Mouse (Mus musculus): ENCODE results near the gene Zfp84. TPM values are rescaled to one million over a fixed set of nuclear protein-coding genes. Genes with fewer than 3 reads are reported as not detected.
A peak's percentile ranks its signal among the peaks of the same experiment; 100 is the strongest.

Gene Zfp84
- polyA plus RNA-seq, 1 experiment from 2014 or later = 17.0 TPM

GRCm38 (mm10) chr7:29768980-29769379 is 628 bp downstream of the Zfp84 start:
- H3K4me3 ChIP-seq (ENCODE audit: low read depth, low read length) = peak overlapping the region; percentile 72
- peak overlapping the region; percentile 89; the same call in 1 of the 2 replicates for H3K27ac ChIP-seq (replicated peaks; ENCODE audit: low read depth, low read length)
- no peaks in the 10 kb centered on the region for H3K9me3 ChIP-seq (ENCODE audit: control insufficient read depth, low read length)
- peak overlapping the region; percentile 74 for H3K9ac ChIP-seq (ENCODE audit: low read depth, low read length)
- ATAC-seq (ENCODE audit: low read depth) (no peak), DNase-seq (ENCODE audit: low spot score) (no peak)
- peaks cover 22% of the 10 kb centered on the region for H3K36me3 ChIP-seq (ENCODE audit: control insufficient read depth, insufficient read depth, low read length)
- H3K4me1 ChIP-seq (ENCODE audit: control insufficient read depth, insufficient read depth, low read length) = peaks cover 5% of the 10 kb centered on the region; the same call in 1 of the 2 replicates
- 6% methylated on average over 10 of the region's 10 CpGs for WGBS
- H3K4me2 ChIP-seq (ENCODE audit: low read depth, low read length) = peak overlapping the region; percentile 66
- H3K27me3 ChIP-seq (replicated peaks; ENCODE audit: control insufficient read depth, insufficient read depth, low read length) = no peaks in the 10 kb centered on the region

GRCm38 (mm10) chr7:29773503-29773902 is 5.2 kb downstream of the Zfp84 start:
- DNase-seq (ENCODE audit: low spot score) (peak; percentile 62), ATAC-seq (ENCODE audit: low read depth) (peak; percentile 50; the same call in 1 of the 2 replicates)
- WGBS = 89% methylated on average over 7 of the region's 7 CpGs
- Histone ChIP-seq H3K9me3 (ENCODE audit: control insufficient read depth, low read length) (no peaks in the 10 kb centered on the region), H3K27me3 (replicated peaks; ENCODE audit: control insufficient read depth, insufficient read depth, low read length) (no peaks in the 10 kb centered on the region), H3K9ac (ENCODE audit: low read depth, low read length) (no peak overlapping the region), H3K4me1 (ENCODE audit: control insufficient read depth, insufficient read depth, low read length) (peaks cover 5% of the 10 kb centered on the region; the same call in 1 of the 2 replicates), H3K36me3 (ENCODE audit: control insufficient read depth, insufficient read depth, low read length) (peaks cover 63% of the 10 kb centered on the region), H3K4me2 (ENCODE audit: low read depth, low read length) (no peak overlapping the region), H3K27ac (replicated peaks; ENCODE audit: low read depth, low read length) (no peak overlapping the region), H3K4me3 (ENCODE audit: low read depth, low read length) (no peak overlapping the region)

DNA sequence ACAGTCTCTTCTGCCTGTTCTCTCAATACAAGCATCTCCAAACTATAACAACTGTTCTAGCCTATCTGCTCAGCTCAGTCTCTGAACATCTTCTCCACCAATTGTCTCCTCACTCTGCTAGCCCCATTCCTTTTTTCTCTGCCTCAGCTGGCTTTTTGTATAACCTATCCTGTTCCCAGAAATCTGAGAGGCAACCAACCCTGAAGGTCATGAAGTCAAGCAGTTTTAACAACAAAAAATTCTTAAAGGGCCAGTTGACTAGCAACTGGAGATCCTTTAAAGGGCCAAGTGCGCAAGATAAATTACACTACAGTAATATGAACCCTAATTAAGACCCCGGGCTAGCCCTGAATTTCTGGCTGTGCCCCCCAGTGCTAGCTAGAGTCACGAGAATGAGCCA is 6.0 kb downstream of the Zfp84 start:
- Histone ChIP-seq H3K36me3 (ENCODE audit: control insufficient read depth, insufficient read depth, low read length) (peaks cover 70% of the 10 kb centered on the region), H3K9ac (ENCODE audit: low read depth, low read length) (no peak overlapping the region), H3K4me1 (ENCODE audit: control insufficient read depth, insufficient read depth, low read length) (peaks cover 2% of the 10 kb centered on the region; the same call in 1 of the 2 replicates), H3K27me3 (replicated peaks; ENCODE audit: control insufficient read depth, insufficient read depth, low read length) (no peaks in the 10 kb centered on the region), H3K4me2 (ENCODE audit: low read depth, low read length) (no peak overlapping the region), H3K4me3 (ENCODE audit: low read depth, low read length) (no peak overlapping the region), H3K9me3 (ENCODE audit: control insufficient read depth, low read length) (no peaks in the 10 kb centered on the region), H3K27ac (replicated peaks; ENCODE audit: low read depth, low read length) (no peak overlapping the region)
- DNase-seq (ENCODE audit: low spot score) (no peak), ATAC-seq (ENCODE audit: low read depth) (no peak)
- 82% methylated on average over 3 of the region's 3 CpGs for WGBS

DNA sequence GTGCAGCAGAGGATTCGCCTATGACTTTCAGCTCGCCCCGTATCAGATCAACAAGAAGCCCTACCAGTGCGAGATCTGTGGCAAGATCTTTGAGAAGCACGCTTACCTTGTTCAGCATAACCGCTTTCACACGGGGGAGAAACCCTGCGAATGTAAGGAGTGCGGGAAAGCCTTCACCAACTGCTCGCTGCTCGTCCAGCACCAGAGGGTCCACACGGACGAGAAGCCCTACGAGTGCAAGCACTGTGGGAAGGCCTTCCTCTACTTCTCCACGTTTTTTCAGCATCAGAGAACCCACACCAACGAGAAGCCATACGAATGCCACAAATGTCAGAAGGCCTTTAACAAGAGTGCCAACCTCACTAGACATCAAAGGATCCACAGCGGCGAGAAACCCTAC is 8.2 kb downstream of the Zfp84 start:
- ATAC-seq (ENCODE audit: low read depth) = no peak
- peaks cover 75% of the 10 kb centered on the region for H3K36me3 ChIP-seq (ENCODE audit: control insufficient read depth, insufficient read depth, low read length)
- no peaks in the 10 kb centered on the region for H3K27me3 ChIP-seq (replicated peaks; ENCODE audit: control insufficient read depth, insufficient read depth, low read length)
- no peaks in the 10 kb centered on the region for H3K4me1 ChIP-seq (ENCODE audit: control insufficient read depth, insufficient read depth, low read length)
- WGBS = 96% methylated on average over 19 of the region's 19 CpGs
- H3K9me3 ChIP-seq (ENCODE audit: control insufficient read depth, low read length) = no peaks in the 10 kb centered on the region
- no peak overlapping the region for H3K4me3 ChIP-seq (ENCODE audit: low read depth, low read length)
- no peak overlapping the region for H3K4me2 ChIP-seq (ENCODE audit: low read depth, low read length)
- no peak overlapping the region for H3K9ac ChIP-seq (ENCODE audit: low read depth, low read length)
- DNase-seq (ENCODE audit: low spot score) = no peak
- no peak overlapping the region for H3K27ac ChIP-seq (replicated peaks; ENCODE audit: low read depth, low read length)

- Histone ChIP-seq H3K27me3 (replicated peaks; ENCODE audit: control insufficient read depth, insufficient read depth, low read length) (no peaks in the 10 kb centered on the region), H3K9me3 (ENCODE audit: control insufficient read depth, low read length) (no peaks in the 10 kb centered on the region), H3K27ac (replicated peaks; ENCODE audit: low read depth, low read length) (no peak overlapping the region), H3K4me1 (ENCODE audit: control insufficient read depth, insufficient read depth, low read length) (no peaks in the 10 kb centered on the region), H3K9ac (ENCODE audit: low read depth, low read length) (no peak overlapping the region), H3K4me3 (ENCODE audit: low read depth, low read length) (no peak overlapping the region), H3K4me2 (ENCODE audit: low read depth, low read length) (no peak overlapping the region), H3K36me3 (ENCODE audit: control insufficient read depth, insufficient read depth, low read length) (peaks cover 69% of the 10 kb centered on the region)
- no peak for ATAC-seq (ENCODE audit: low read depth)
- no peak for DNase-seq (ENCODE audit: low spot score)
- WGBS = 92% methylated on average over 10 of the region's 10 CpGs
Observed at GRCm38 (mm10) chr7:29777372-29777771, 9.0 kb downstream of the Zfp84 start.

DNA sequence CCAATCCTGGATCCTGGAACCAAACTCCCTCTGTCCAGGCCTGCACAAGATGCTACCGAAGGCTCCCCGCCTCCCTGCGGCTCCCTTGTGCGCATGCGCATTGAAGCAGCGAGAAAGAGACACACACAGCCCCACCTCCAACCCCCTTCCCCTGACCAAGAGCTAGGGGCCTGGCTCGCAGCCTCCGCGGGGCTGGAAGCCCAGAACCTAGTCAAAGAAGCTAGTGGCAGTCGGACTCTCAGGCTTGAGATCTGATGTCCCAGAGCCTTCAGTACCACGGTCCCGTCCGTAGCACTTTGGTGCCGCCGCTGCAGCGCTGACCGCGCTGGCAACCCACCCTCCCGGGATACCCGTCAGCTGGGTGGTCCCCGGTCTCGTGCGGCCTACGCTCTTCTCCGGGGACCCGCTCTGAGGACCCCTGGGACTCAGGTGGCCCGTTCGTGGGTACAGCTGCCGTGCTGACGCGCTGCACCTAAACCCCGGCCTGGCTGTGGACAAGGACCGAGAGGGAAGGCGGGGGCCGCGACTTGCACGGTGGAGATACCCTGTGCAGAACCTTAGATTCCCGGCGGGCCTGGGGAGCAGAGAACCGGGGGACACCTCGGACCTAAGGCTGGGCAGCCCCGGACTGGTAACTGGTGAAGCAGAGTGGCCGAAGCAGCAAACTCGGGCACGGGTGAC is 15.7 kb downstream of the Zfp84 start, which contains the start of gene Zfp30:
Gene Zfp30 (plus strand): TSS at position 128 of the 681 bp plus-strand sequence.
- peak within 1 kb of the TSS; percentile 89 for H3K27ac ChIP-seq (replicated peaks; ENCODE audit: low read depth, low read length)
- H3K9me3 ChIP-seq (ENCODE audit: control insufficient read depth, low read length) = no peaks in the 10 kb centered on the region
- peak; percentile 96 for DNase-seq (ENCODE audit: low spot score)
- H3K4me3 ChIP-seq (ENCODE audit: low read depth, low read length) = peak within 1 kb of the TSS; percentile 77
- peaks cover 29% of the 10 kb centered on the region for H3K36me3 ChIP-seq (ENCODE audit: control insufficient read depth, insufficient read depth, low read length)
- no peaks in the 10 kb centered on the region for H3K27me3 ChIP-seq (replicated peaks; ENCODE audit: control insufficient read depth, insufficient read depth, low read length)
- peak within 1 kb of the TSS; percentile 91 for H3K9ac ChIP-seq (ENCODE audit: low read depth, low read length)
- peak; percentile 97 for ATAC-seq (ENCODE audit: low read depth)
- under 1% methylated on average over 29 of the region's 45 CpGs for WGBS
- peak within 1 kb of the TSS; percentile 71 for H3K4me2 ChIP-seq (ENCODE audit: low read depth, low read length)
- peaks cover 12% of the 10 kb centered on the region; the same call in 1 of the 2 replicates for H3K4me1 ChIP-seq (ENCODE audit: control insufficient read depth, insufficient read depth, low read length)

DNA sequence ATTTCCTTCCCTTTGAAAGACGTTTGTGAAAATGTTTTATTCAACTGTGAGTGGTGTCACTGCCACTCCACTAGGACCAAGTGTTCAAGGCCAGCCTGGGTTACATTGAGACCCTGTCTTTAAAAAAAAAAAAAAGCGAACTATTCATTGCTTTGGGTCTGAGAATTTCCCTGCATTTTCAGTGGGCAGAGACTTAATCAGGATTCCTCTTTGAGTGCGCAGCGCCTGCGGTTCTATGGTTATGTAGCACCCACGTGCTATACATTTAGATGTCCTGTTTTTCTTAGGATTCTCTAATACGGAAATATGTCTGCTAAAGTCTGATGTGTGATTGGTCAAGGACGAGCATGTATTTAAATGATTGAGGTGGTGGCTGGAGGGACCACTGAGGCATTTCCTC is 16.7 kb downstream of the Zfp84 start:
- H3K9me3 ChIP-seq (ENCODE audit: control insufficient read depth, low read length) = no peaks in the 10 kb centered on the region
- peaks cover 32% of the 10 kb centered on the region for H3K36me3 ChIP-seq (ENCODE audit: control insufficient read depth, insufficient read depth, low read length)
- H3K4me2 ChIP-seq (ENCODE audit: low read depth, low read length) = peak overlapping the region; percentile 71
- no peaks in the 10 kb centered on the region for H3K27me3 ChIP-seq (replicated peaks; ENCODE audit: control insufficient read depth, insufficient read depth, low read length)
- H3K4me1 ChIP-seq (ENCODE audit: control insufficient read depth, insufficient read depth, low read length) = peaks cover 12% of the 10 kb centered on the region; the same call in 1 of the 2 replicates
- DNase-seq (ENCODE audit: low spot score) = no peak
- no peak overlapping the region for H3K27ac ChIP-seq (replicated peaks; ENCODE audit: low read depth, low read length)
- H3K9ac ChIP-seq (ENCODE audit: low read depth, low read length) = peak overlapping the region; percentile 91
- peak overlapping the region; percentile 77 for H3K4me3 ChIP-seq (ENCODE audit: low read depth, low read length)
- WGBS = 51% methylated on average over 8 of the region's 8 CpGs
- no peak for ATAC-seq (ENCODE audit: low read depth)

DNA sequence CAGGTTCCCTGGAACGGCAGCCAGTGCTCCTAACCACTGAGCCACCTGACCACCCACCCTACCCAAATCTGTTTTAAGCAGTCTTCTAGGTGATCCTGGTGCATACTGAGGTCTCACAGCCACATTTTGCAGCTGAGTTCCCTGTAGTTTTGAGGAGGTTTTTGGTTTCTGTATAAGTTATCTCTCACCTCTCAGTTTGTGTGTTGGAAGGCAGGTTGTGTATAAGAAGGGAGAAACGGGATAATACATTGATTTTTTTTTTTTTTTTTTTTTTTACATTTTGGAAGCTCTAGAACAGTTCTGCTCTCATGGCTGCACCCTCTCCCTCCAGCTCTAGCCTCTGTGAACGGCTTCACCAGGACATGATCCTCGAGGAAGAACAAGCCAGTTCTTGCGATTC is 17.5 kb downstream of the Zfp84 start:
- 77% methylated on average over 5 of the region's 5 CpGs for WGBS
- Histone ChIP-seq H3K27ac (replicated peaks; ENCODE audit: low read depth, low read length) (no peak overlapping the region), H3K4me3 (ENCODE audit: low read depth, low read length) (peak overlapping the region; percentile 77), H3K4me2 (ENCODE audit: low read depth, low read length) (peak overlapping the region; percentile 71), H3K4me1 (ENCODE audit: control insufficient read depth, insufficient read depth, low read length) (peaks cover 12% of the 10 kb centered on the region; the same call in 1 of the 2 replicates), H3K9ac (ENCODE audit: low read depth, low read length) (peak overlapping the region; percentile 91), H3K27me3 (replicated peaks; ENCODE audit: control insufficient read depth, insufficient read depth, low read length) (no peaks in the 10 kb centered on the region), H3K9me3 (ENCODE audit: control insufficient read depth, low read length) (no peaks in the 10 kb centered on the region), H3K36me3 (ENCODE audit: control insufficient read depth, insufficient read depth, low read length) (peaks cover 41% of the 10 kb centered on the region)
- DNase-seq (ENCODE audit: low spot score) (no peak), ATAC-seq (ENCODE audit: low read depth) (no peak)

- Histone ChIP-seq H3K9me3 (ENCODE audit: control insufficient read depth, low read length) (peaks cover 21% of the 10 kb centered on the region), H3K27me3 (replicated peaks; ENCODE audit: control insufficient read depth, insufficient read depth, low read length) (no peaks in the 10 kb centered on the region), H3K36me3 (ENCODE audit: control insufficient read depth, insufficient read depth, low read length) (peaks cover 70% of the 10 kb centered on the region), H3K4me2 (ENCODE audit: low read depth, low read length) (no peak overlapping the region), H3K9ac (ENCODE audit: low read depth, low read length) (no peak overlapping the region), H3K4me3 (ENCODE audit: low read depth, low read length) (no peak overlapping the region), H3K27ac (replicated peaks; ENCODE audit: low read depth, low read length) (no peak overlapping the region), H3K4me1 (ENCODE audit: control insufficient read depth, insufficient read depth, low read length) (no peaks in the 10 kb centered on the region)
- ATAC-seq (ENCODE audit: low read depth) (no peak), DNase-seq (ENCODE audit: low spot score) (no peak)
- 36% methylated on average over 27 of the region's 27 CpGs for WGBS
Observed at GRCm38 (mm10) chr7:29792906-29793305, 24.6 kb downstream of the Zfp84 start.

Data from embryonic facial prominence, embryonic 14.5 days (tissue).